Mouse (Mus musculus) heart, embryonic 11.5 days (tissue): ENCODE measurements around the gene Rundc1. TPM values are rescaled to one million over a fixed set of nuclear protein-coding genes. Genes with fewer than 3 reads are reported as not detected.

Source experiments
- ATAC-seq: fragments of 200-750 bp; cut with Nextera tagmentation; replicated peaks from 2 replicates; pipeline ENCODE4 v1.8.0; 2017; ENCODE audit warnings: moderate library complexity; ENCODE audit not compliant: insufficient number of reproducible peaks, low FRiP score, low TSS enrichment
- H3K27ac ChIP-seq: fragments of 300-500 bp; sonication (generic); 2 replicates; pipeline ENCODE4 v1.5.1; 2014; ENCODE audit warnings: mild to moderate bottlenecking, low read depth, low read length
- H3K27me3 ChIP-seq: fragments of 300-500 bp; sonication (generic); 2 replicates; pipeline ENCODE4 v1.6.1; 2014; ENCODE audit warnings: mild to moderate bottlenecking, low read length, mixed read lengths; ENCODE audit not compliant: control insufficient read depth, insufficient read depth
- H3K36me3 ChIP-seq: fragments of 300-500 bp; sonication (generic); 2 replicates; pipeline ENCODE4 v1.6.1; 2014; ENCODE audit warnings: mild to moderate bottlenecking, low read length, moderate library complexity, mixed read lengths; ENCODE audit not compliant: control insufficient read depth, insufficient read depth
- H3K4me1 ChIP-seq: fragments of 300-500 bp; sonication (generic); 2 replicates; pipeline ENCODE4 v1.6.1; 2014; ENCODE audit warnings: low read length; ENCODE audit not compliant: control insufficient read depth, insufficient read depth
- H3K4me2 ChIP-seq: fragments of 300-500 bp; sonication (generic); 2 replicates; pipeline ENCODE4 v1.6.1; 2014; ENCODE audit warnings: mild to moderate bottlenecking, moderate library complexity
- H3K4me3 ChIP-seq: fragments of 300-500 bp; sonication (generic); 2 replicates; pipeline ENCODE4 v1.5.1; 2014; ENCODE audit warnings: low read depth, low read length
- H3K9ac ChIP-seq: fragments of 300-500 bp; sonication (generic); 2 replicates; pipeline ENCODE4 v1.6.1; 2014; ENCODE audit warnings: mild to moderate bottlenecking, low read depth, low read length, moderate library complexity
- H3K9me3 ChIP-seq: fragments of 300-500 bp; sonication (generic); replicated peaks from 2 replicates; pipeline ENCODE4 v1.6.1; 2016; ENCODE audit warnings: low read length; ENCODE audit not compliant: control insufficient read depth
- WGBS: fragments of 180-500 bp; shearing (Covaris S2); extraction: QIAGEN DNeasy Blood & Tissue Kit; methylation state at CpG from one replicate; pipeline ENCODE4 v1.1.7; 2014; ENCODE audit not compliant: insufficient replicate concordance; 5-methylcytosine and 5-hydroxymethylcytosine counted together
- microRNA-seq: library from miRNA; unstranded; fragments of <30 nt; microRNA quantifications from one replicate; pipeline ENCODE4, GENCODE M21; 2016; ENCODE audit warnings: borderline number of aligned reads
- polyA plus RNA-seq: library from polyadenylated mRNA; unstranded; fragments of >200 nt; fragmentation: Nextera tagmentation; extraction: Ambion mirVana; gene quantifications from 2 replicates; pipeline ENCODE4 v1.2.1, GENCODE M21; 2014

Rundc1 gene
- polyA plus RNA-seq, 1 experiment from 2014 or later: 9.6 TPM

GRCm38 (mm10) chr11:101484245-101484644, 59.4 kb downstream of the Rundc1 start:
- no peak overlapping the region for H3K9ac ChIP-seq
- no peaks in the 10 kb centered on the region for H3K27me3 ChIP-seq
- H3K4me2 ChIP-seq: no peak overlapping the region
- 61% methylated on average over 6 of the region's 6 CpGs for WGBS
- peaks cover 38% of the 10 kb centered on the region for H3K4me1 ChIP-seq
- H3K27ac ChIP-seq: no peak overlapping the region
- peaks cover 4% of the 10 kb centered on the region; the same call in 1 of the 2 replicates for H3K36me3 ChIP-seq
- no peaks in the 10 kb centered on the region for H3K9me3 ChIP-seq
- ATAC-seq: no peak
- no peak overlapping the region for H3K4me3 ChIP-seq

- H3K4me2 ChIP-seq: no peak overlapping the region
- H3K36me3 ChIP-seq: peaks cover 7% of the 10 kb centered on the region
- no peak for ATAC-seq
- no peak overlapping the region for H3K27ac ChIP-seq
- H3K4me1 ChIP-seq: peaks cover 33% of the 10 kb centered on the region
- 54% methylated on average over 7 of the region's 7 CpGs for WGBS
- no peak overlapping the region for H3K4me3 ChIP-seq
- no peaks in the 10 kb centered on the region for H3K27me3 ChIP-seq
- no peak overlapping the region for H3K9ac ChIP-seq
- H3K9me3 ChIP-seq: no peaks in the 10 kb centered on the region
Measured at GRCm38 (mm10) chr11:101484814-101485213, 59.9 kb downstream of the Rundc1 start.

Small RNAs within 50 kb of the gene (microRNA-seq; reads per million reads assigned to microRNA genes)
- 1.6 reads per million, percentile 20 among the genes with 10 or more reads in this experiment for gene Mir6929

Other genes starting within 250 kb of the Rundc1 start
- gene Ccr10, start 249.6 kb upstream of the Rundc1 start, polyA plus RNA-seq: 0.13 and 0.39 TPM in 2 replicates
- 10.2 and 12.7 TPM in 2 replicates for gene Ezh1, start 198.6 kb upstream of the Rundc1 start, polyA plus RNA-seq
- gene Ramp2, start 179.1 kb upstream of the Rundc1 start, polyA plus RNA-seq: 230 and 232 TPM in 2 replicates
- gene Vps25, start 171.4 kb upstream of the Rundc1 start, polyA plus RNA-seq: 126 and 128 TPM in 2 replicates
- 11.1 and 13.7 TPM in 2 replicates for gene Wnk4, start 164.5 kb upstream of the Rundc1 start, polyA plus RNA-seq
- gene Cntd1, start 146.1 kb upstream of the Rundc1 start, polyA plus RNA-seq: 1.1 TPM in 2 replicates
- gene Coa3, start 146.0 kb upstream of the Rundc1 start, polyA plus RNA-seq: 183 and 189 TPM in 2 replicates
- gene Becn1, start 122.8 kb upstream of the Rundc1 start, polyA plus RNA-seq: 138 and 154 TPM in 2 replicates
- 104 and 105 TPM in 2 replicates for gene Psme3, start 108.9 kb upstream of the Rundc1 start, polyA plus RNA-seq
- 0.90 and 1.4 TPM in 2 replicates for gene Aoc2, start 100.0 kb upstream of the Rundc1 start, polyA plus RNA-seq
- gene Aoc3, start 94.5 kb upstream of the Rundc1 start, polyA plus RNA-seq: 0.20 and 0.24 TPM in 2 replicates
- gene G6pc, start 57.5 kb upstream of the Rundc1 start, polyA plus RNA-seq: not detected in 2 replicates
- 49.7 and 52.3 TPM in 2 replicates for gene Aarsd1, start 7.5 kb upstream of the Rundc1 start, polyA plus RNA-seq
- 17.5 and 18.7 TPM in 2 replicates for gene Gm27029, start 289 bp upstream of the Rundc1 start, polyA plus RNA-seq
- 75.3 and 82.6 TPM in 2 replicates for gene Ptges3l, start 248 bp downstream of the Rundc1 start, polyA plus RNA-seq
- 286 and 315 TPM in 2 replicates for gene Rpl27, start 17.2 kb downstream of the Rundc1 start, polyA plus RNA-seq
- gene Ifi35, start 23.3 kb downstream of the Rundc1 start, polyA plus RNA-seq: 10.2 and 11.8 TPM in 2 replicates
- gene Rnd2, start 39.9 kb downstream of the Rundc1 start, polyA plus RNA-seq: 17.5 and 22.3 TPM in 2 replicates
- 26.5 and 31.7 TPM in 2 replicates for gene Vat1, start 41.1 kb downstream of the Rundc1 start, polyA plus RNA-seq
- 12.3 and 12.7 TPM in 2 replicates for gene Brca1, start 126.9 kb downstream of the Rundc1 start, polyA plus RNA-seq
- 48.4 and 72.2 TPM in 2 replicates for gene Nbr1, start 127.1 kb downstream of the Rundc1 start, polyA plus RNA-seq
- gene Tmem106a, start 157.2 kb downstream of the Rundc1 start, polyA plus RNA-seq: 3.3 and 4.4 TPM in 2 replicates
- gene Gm11634, start 174.2 kb downstream of the Rundc1 start, polyA plus RNA-seq: not detected in 2 replicates
- gene Rdm1, start 202.1 kb downstream of the Rundc1 start, polyA plus RNA-seq: 27.9 and 28.2 TPM in 2 replicates
- 9.4 and 10.5 TPM in 2 replicates for gene Arl4d, start 240.5 kb downstream of the Rundc1 start, polyA plus RNA-seq